ENCODE assay signal across 8 mouse cellular contexts in genomic region chr2:92375788-92376187, GRCm38 (mm10). TPM values are rescaled to one million over a fixed set of nuclear protein-coding genes. Genes with fewer than 3 reads are reported as not detected.
DNase-seq lines count a peak whose midpoint lies in the region; ATAC-seq and TF ChIP-seq lines count a peak whose summit lies in the region.

No protein-coding gene starts in this region.

- peak overlapping the region; percentile 67 for H3K4me3 ChIP-seq in lung, embryonic 14.5 days (ENCODE audit: low read depth, low read length)
- H3K4me3 ChIP-seq in embryonic facial prominence, embryonic 13.5 days: peak overlapping the region; percentile 76
- H3K4me3 ChIP-seq in intestine, embryonic 16.5 days (ENCODE audit: low read length): peak overlapping the region; percentile 78
- H3K4me3 ChIP-seq in neural tube, embryonic 14.5 days (ENCODE audit: low read depth, low read length): peak overlapping the region; percentile 61

- 12% methylated on average over 10 of the region's 10 CpGs for WGBS in lung, embryonic 14.5 days
- 13% methylated on average over 10 of the region's 10 CpGs for WGBS in embryonic facial prominence, embryonic 13.5 days
- WGBS in intestine, embryonic 16.5 days: 7% methylated on average over 10 of the region's 10 CpGs
- WGBS in neural tube, embryonic 14.5 days: 11% methylated on average over 10 of the region's 10 CpGs

- no peak for DNase-seq in lung, embryonic 14.5 days
- no peak for DNase-seq in lung, postnatal 4 days
- DNase-seq in layer of hippocampus, postnatal 14 days (ENCODE audit: low spot score in 2 of 2): no peak
- no peak for DNase-seq in gastrocnemius, adult 18-20 months (ENCODE audit: low spot score)
- DNase-seq in ovary, adult 18-20 months (ENCODE audit: low spot score): no peak

- peaks cover 15% of the 10 kb centered on the region for H3K27me3 ChIP-seq in lung, embryonic 14.5 days (ENCODE audit: insufficient read depth, low read length)
- peaks cover 23% of the 10 kb centered on the region for H3K27me3 ChIP-seq in embryonic facial prominence, embryonic 13.5 days
- 0 out of 2 replicates have a peak, but pooled peaks cover 2% of the 10 kb centered on the region for H3K27me3 ChIP-seq in intestine, embryonic 16.5 days (replicated peaks; ENCODE audit: control insufficient read depth, insufficient read depth, low read length)
- peaks cover 6% of the 10 kb centered on the region; the same call in 1 of the 2 replicates for H3K27me3 ChIP-seq in neural tube, embryonic 14.5 days (ENCODE audit: control insufficient read depth, insufficient read depth, low read length)

- peak overlapping the region; percentile 72 for H3K9ac ChIP-seq in lung, embryonic 14.5 days
- H3K9ac ChIP-seq in embryonic facial prominence, embryonic 13.5 days: peak overlapping the region; percentile 82
- peak overlapping the region; percentile 78 for H3K9ac ChIP-seq in intestine, embryonic 16.5 days (ENCODE audit: low read depth, low read length)
- H3K9ac ChIP-seq in neural tube, embryonic 14.5 days (replicated peaks; ENCODE audit: low read depth, low read length): peak overlapping the region; percentile 74

- H3K36me3 ChIP-seq in lung, embryonic 14.5 days (ENCODE audit: insufficient read depth): peaks cover 32% of the 10 kb centered on the region
- peaks cover 38% of the 10 kb centered on the region for H3K36me3 ChIP-seq in embryonic facial prominence, embryonic 13.5 days
- H3K36me3 ChIP-seq in intestine, embryonic 16.5 days (ENCODE audit: control insufficient read depth, insufficient read depth, low read length): peaks cover 17% of the 10 kb centered on the region; the same call in 1 of the 2 replicates
- H3K36me3 ChIP-seq in neural tube, embryonic 14.5 days (ENCODE audit: control insufficient read depth, insufficient read depth, low read length): peaks cover 17% of the 10 kb centered on the region

- peak overlapping the region; percentile 97 for H3K4me2 ChIP-seq in lung, embryonic 14.5 days
- peak overlapping the region; percentile 87 for H3K4me2 ChIP-seq in embryonic facial prominence, embryonic 13.5 days
- peak overlapping the region; percentile 75 for H3K4me2 ChIP-seq in intestine, embryonic 16.5 days (ENCODE audit: low read depth, low read length)
- peak overlapping the region; percentile 84 for H3K4me2 ChIP-seq in neural tube, embryonic 14.5 days (ENCODE audit: low read depth, low read length)

- no peak overlapping the region for H3K27ac ChIP-seq in lung, embryonic 14.5 days (ENCODE audit: low read depth)
- H3K27ac ChIP-seq in embryonic facial prominence, embryonic 13.5 days: peak overlapping the region; percentile 92
- peak overlapping the region; percentile 77; the same call in 1 of the 2 replicates for H3K27ac ChIP-seq in intestine, embryonic 16.5 days (ENCODE audit: low read length)
- no peak overlapping the region for H3K27ac ChIP-seq in neural tube, embryonic 14.5 days (ENCODE audit: low read depth, low read length)

- ATAC-seq in lung, embryonic 14.5 days (ENCODE audit: insufficient read depth): no peak
- ATAC-seq in embryonic facial prominence, embryonic 13.5 days (ENCODE audit: insufficient number of reproducible peaks, insufficient read depth, low FRiP score, low TSS enrichment, low read depth): no peak
- ATAC-seq in intestine, embryonic 16.5 days: no peak
- no peak for ATAC-seq in neural tube, embryonic 14.5 days (ENCODE audit: low read depth)

- H3K4me1 ChIP-seq in lung, embryonic 14.5 days (ENCODE audit: insufficient read depth): peaks cover 13% of the 10 kb centered on the region
- H3K4me1 ChIP-seq in embryonic facial prominence, embryonic 13.5 days: peaks cover 43% of the 10 kb centered on the region
- H3K4me1 ChIP-seq in intestine, embryonic 16.5 days (ENCODE audit: control insufficient read depth, insufficient read depth, low read length): peaks cover 39% of the 10 kb centered on the region
- peaks cover 11% of the 10 kb centered on the region for H3K4me1 ChIP-seq in neural tube, embryonic 14.5 days (ENCODE audit: control insufficient read depth, insufficient read depth, low read length)

- H3K9me3 ChIP-seq in lung, embryonic 14.5 days (ENCODE audit: low read depth, low read length): no peaks in the 10 kb centered on the region
- H3K9me3 ChIP-seq in embryonic facial prominence, embryonic 13.5 days: no peaks in the 10 kb centered on the region
- H3K9me3 ChIP-seq in intestine, embryonic 16.5 days (ENCODE audit: control insufficient read depth, low read length): no peaks in the 10 kb centered on the region
- H3K9me3 ChIP-seq in neural tube, embryonic 14.5 days (ENCODE audit: control insufficient read depth, low read length): no peaks in the 10 kb centered on the region

- TF ChIP-seq CTCF in lung, embryonic 14.5 days (IDR thresholded peaks at IDR 0.05; ENCODE audit: low read depth): no peak

RNA-seq across cellular contexts. Expression of gene Large2, which starts 1.1 kb away (rescaled TPM):
- 15.3 and 16.6 TPM in 2 replicates for polyA plus RNA-seq in lung, embryonic 14.5 days (2014; fragmentation: Nextera tagmentation; extraction: Ambion mirVana)
- 15.2 and 16.9 TPM in 2 replicates for polyA plus RNA-seq in embryonic facial prominence, embryonic 13.5 days (2015; fragmentation: Nextera tagmentation; extraction: Ambion mirVana)
- polyA plus RNA-seq in intestine, embryonic 16.5 days (2015; fragmentation: Nextera tagmentation; extraction: Ambion mirVana): 11.8 and 12.3 TPM in 2 replicates
- 0.97 and 2.2 TPM in 2 replicates for polyA plus RNA-seq in neural tube, embryonic 14.5 days (2014; fragmentation: Nextera tagmentation; extraction: Ambion mirVana)
- 1 to 10 TPM in 1 of 2 experiments, not detected in 1; 1.7 TPM for total RNA-seq in layer of hippocampus, postnatal 14 days (2021)
- under 1 TPM in 1 of 2 experiments, not detected in 1; 0.57 TPM for total RNA-seq in gastrocnemius, adult 18-20 months (2021)

RNA-seq across cellular contexts. Expression of gene Pex16, which starts 1.3 kb away (rescaled TPM):
- 16.6 and 19.8 TPM in 2 replicates for polyA plus RNA-seq in lung, embryonic 14.5 days (2014; fragmentation: Nextera tagmentation; extraction: Ambion mirVana)
- polyA plus RNA-seq in embryonic facial prominence, embryonic 13.5 days (2015; fragmentation: Nextera tagmentation; extraction: Ambion mirVana): 20.4 and 20.9 TPM in 2 replicates
- 66.2 and 70.8 TPM in 2 replicates for polyA plus RNA-seq in intestine, embryonic 16.5 days (2015; fragmentation: Nextera tagmentation; extraction: Ambion mirVana)
- polyA plus RNA-seq in neural tube, embryonic 14.5 days (2014; fragmentation: Nextera tagmentation; extraction: Ambion mirVana): 32.4 and 37.0 TPM in 2 replicates
- 10 to 100 TPM; 32.4 to 37.7 TPM for total RNA-seq in layer of hippocampus, postnatal 14 days (2021)
- 10 to 100 TPM; 18.6 to 20.0 TPM for total RNA-seq in gastrocnemius, adult 18-20 months (2021)

RNA-seq across cellular contexts. Expression of gene 1700029I15Rik, which starts 6.5 kb away (rescaled TPM):
- 1.1 and 1.2 TPM in 2 replicates for polyA plus RNA-seq in lung, embryonic 14.5 days (2014; fragmentation: Nextera tagmentation; extraction: Ambion mirVana)
- 2.5 and 4.0 TPM in 2 replicates for polyA plus RNA-seq in embryonic facial prominence, embryonic 13.5 days (2015; fragmentation: Nextera tagmentation; extraction: Ambion mirVana)
- polyA plus RNA-seq in intestine, embryonic 16.5 days (2015; fragmentation: Nextera tagmentation; extraction: Ambion mirVana): 5.0 and 5.6 TPM in 2 replicates
- polyA plus RNA-seq in neural tube, embryonic 14.5 days (2014; fragmentation: Nextera tagmentation; extraction: Ambion mirVana): 3.9 and 4.2 TPM in 2 replicates
- total RNA-seq in layer of hippocampus, postnatal 14 days (2021): 1 to 10 TPM; 4.5 to 5.4 TPM
- total RNA-seq in gastrocnemius, adult 18-20 months (2021): under 1 TPM; 0.66 to 0.73 TPM

RNA-seq across cellular contexts. Expression of gene Mapk8ip1, which starts 25.3 kb away (rescaled TPM):
- polyA plus RNA-seq in lung, embryonic 14.5 days (2014; fragmentation: Nextera tagmentation; extraction: Ambion mirVana): 6.2 TPM in 2 replicates
- polyA plus RNA-seq in embryonic facial prominence, embryonic 13.5 days (2015; fragmentation: Nextera tagmentation; extraction: Ambion mirVana): 22.0 and 23.9 TPM in 2 replicates
- 10.6 and 11.2 TPM in 2 replicates for polyA plus RNA-seq in intestine, embryonic 16.5 days (2015; fragmentation: Nextera tagmentation; extraction: Ambion mirVana)
- 51.8 and 64.3 TPM in 2 replicates for polyA plus RNA-seq in neural tube, embryonic 14.5 days (2014; fragmentation: Nextera tagmentation; extraction: Ambion mirVana)
- total RNA-seq in layer of hippocampus, postnatal 14 days (2021): 100 to 1,000 TPM; 386 to 394 TPM
- total RNA-seq in gastrocnemius, adult 18-20 months (2021): 1 to 10 TPM; 2.8 to 2.9 TPM

RNA-seq across cellular contexts. Expression of gene Cry2, which starts 58.1 kb away (rescaled TPM):
- polyA plus RNA-seq in lung, embryonic 14.5 days (2014; fragmentation: Nextera tagmentation; extraction: Ambion mirVana): 19.9 and 22.0 TPM in 2 replicates
- 22.9 and 28.2 TPM in 2 replicates for polyA plus RNA-seq in embryonic facial prominence, embryonic 13.5 days (2015; fragmentation: Nextera tagmentation; extraction: Ambion mirVana)
- polyA plus RNA-seq in intestine, embryonic 16.5 days (2015; fragmentation: Nextera tagmentation; extraction: Ambion mirVana): 14.5 and 15.3 TPM in 2 replicates
- 41.7 and 43.5 TPM in 2 replicates for polyA plus RNA-seq in neural tube, embryonic 14.5 days (2014; fragmentation: Nextera tagmentation; extraction: Ambion mirVana)
- 100 to 1,000 TPM in 1 of 2 experiments, 10 to 100 TPM in 1; 89.0 to 110 TPM for total RNA-seq in layer of hippocampus, postnatal 14 days (2021)
- total RNA-seq in gastrocnemius, adult 18-20 months (2021): 10 to 100 TPM; 18.5 to 21.2 TPM

Comparison
In these comparisons a context has a peak if more than half of its experiments do, and no peak if none do; other contexts are left out.
1. H3K27ac ChIP-seq: peak in embryonic facial prominence, embryonic 13.5 days (single experiment) and intestine, embryonic 16.5 days (single experiment); none in lung, embryonic 14.5 days (single experiment) and neural tube, embryonic 14.5 days (single experiment).
2. Peak in every context shown above with its lines, with median percentiles within 50 percentile points of each other: H3K4me2 ChIP-seq, H3K4me3 ChIP-seq and H3K9ac ChIP-seq.